Mouse (Mus musculus) layer of hippocampus, adult 2 months (tissue): ENCODE measurements at regions not wholly inside any gene's neighbourhood (a gene's known extent, or its start where the extent isn't known, plus 50 kb on each side); places are given as distances from the start of the nearest gene placed in this dataset.
A peak's percentile ranks its signal among the peaks of the same experiment; 100 is the strongest.

Source experiments
- DNase-seq, 2 experiments: peaks; one replicate each; pipeline ENCODE4 v3.0.0; 2022; ENCODE audit warnings: low spot score in 2 of 2
- H3K27ac ChIP-seq: fragments of 200-600 bp; 2 replicates; pipeline ENCODE4 v1.8.1; 2022
- H3K4me3 ChIP-seq: fragments of 200-600 bp; 2 replicates; pipeline ENCODE4 v1.8.1; 2022; ENCODE audit warnings: mild to moderate bottlenecking
- CTCF ChIP-seq: fragments of 200-600 bp; conservative IDR thresholded peaks from 2 replicates; pipeline ENCODE4 v1.8.1; 2022; ENCODE audit warnings: antibody characterized with exemption, mild to moderate bottlenecking, moderate library complexity

- no peak for DNase-seq
- no peak for TF ChIP-seq CTCF
- no peak overlapping the region for H3K4me3 ChIP-seq
- no peak overlapping the region for H3K27ac ChIP-seq
These were observed 192.7 kb downstream of the Brinp2 start for GRCm38 (mm10) chr1:158163411-158163810.

GRCm38 (mm10) chr1:158170006-158170405, 186.1 kb downstream of the Brinp2 start:
- Histone ChIP-seq H3K4me3 (no peak overlapping the region), H3K27ac (no peak overlapping the region)
- no peak for DNase-seq
- TF ChIP-seq CTCF: no peak

GRCm38 (mm10) chr1:158180095-158180494, 176.0 kb downstream of the Brinp2 start:
- Histone ChIP-seq H3K4me3 (no peak overlapping the region), H3K27ac (no peak overlapping the region)
- DNase-seq: peak in 1 of 2 experiments; percentile 13
- TF ChIP-seq CTCF: peak; percentile 62

GRCm38 (mm10) chr1:158181296-158181695, 174.8 kb downstream of the Brinp2 start:
- Histone ChIP-seq H3K27ac (no peak overlapping the region), H3K4me3 (no peak overlapping the region)
- no peak for TF ChIP-seq CTCF
- no peak for DNase-seq

GRCm38 (mm10) chr1:158187651-158188050, 168.5 kb downstream of the Brinp2 start:
- Histone ChIP-seq H3K27ac (no peak overlapping the region), H3K4me3 (no peak overlapping the region)
- no peak for DNase-seq
- no peak for TF ChIP-seq CTCF

- no peak overlapping the region for H3K4me3 ChIP-seq
- H3K27ac ChIP-seq: peak overlapping the region; percentile 80
- no peak for TF ChIP-seq CTCF
- peak in 1 of 2 experiments; percentile 56 for DNase-seq
These were observed 163.1 kb downstream of the Brinp2 start for GRCm38 (mm10) chr1:158192841-158193551.

GRCm38 (mm10) chr1:158193968-158194565, 162.1 kb downstream of the Brinp2 start:
- Histone ChIP-seq H3K27ac (no peak overlapping the region), H3K4me3 (no peak overlapping the region)
- no peak for DNase-seq
- no peak for TF ChIP-seq CTCF
